Mouse (Mus musculus) telencephalon, adult 2 months (tissue): Measurements from ENCODE around the gene Cnbp.

Source experiments
- DNase-seq: peaks from one replicate; pipeline ENCODE4 v3.0.0-alpha.2; 2011; ENCODE audit warnings: low read depth, low spot score

Gene Cnbp

GRCm38 (mm10) chr6:87806028-87806427, 44.9 kb downstream of the Cnbp start:
- DNase-seq, result no peak

- no peak for DNase-seq
Observed at GRCm38 (mm10) chr6:87805448-87805847, 45.5 kb downstream of the Cnbp start.

GRCm38 (mm10) chr6:87804886-87805285, 46.0 kb downstream of the Cnbp start:
- no peak for DNase-seq

GRCm38 (mm10) chr6:87804036-87804435, 46.9 kb downstream of the Cnbp start:
- no peak for DNase-seq

- no peak for DNase-seq
Observed at GRCm38 (mm10) chr6:87802462-87802861, 48.4 kb downstream of the Cnbp start.

GRCm38 (mm10) chr6:87799576-87799975, 51.3 kb downstream of the Cnbp start:
- DNase-seq, result no peak

- DNase-seq, result no peak
Observed at GRCm38 (mm10) chr6:87797321-87797720, 53.6 kb downstream of the Cnbp start.

GRCm38 (mm10) chr6:87796251-87796880, 54.5 kb downstream of the Cnbp start:
- no peak for DNase-seq

- DNase-seq, result no peak
Observed at GRCm38 (mm10) chr6:87795385-87796150, 55.3 kb downstream of the Cnbp start.

- DNase-seq, result no peak
Observed at GRCm38 (mm10) chr6:87793821-87794510, 56.9 kb downstream of the Cnbp start.
